Mouse (Mus musculus): Measurements from ENCODE around the gene Cdk6. TPM values are rescaled to one million over a fixed set of nuclear protein-coding genes. Genes with fewer than 3 reads are reported as not detected.
"Not testable (repeated sequence)": the region's sequence is repeated elsewhere in the genome, so short reads cannot be mapped to it uniquely, and the experiment has no call there.

Cdk6 gene
- total RNA-seq, 2 experiments from 2014 or later = 1.4 to 2.1 TPM

DNA sequence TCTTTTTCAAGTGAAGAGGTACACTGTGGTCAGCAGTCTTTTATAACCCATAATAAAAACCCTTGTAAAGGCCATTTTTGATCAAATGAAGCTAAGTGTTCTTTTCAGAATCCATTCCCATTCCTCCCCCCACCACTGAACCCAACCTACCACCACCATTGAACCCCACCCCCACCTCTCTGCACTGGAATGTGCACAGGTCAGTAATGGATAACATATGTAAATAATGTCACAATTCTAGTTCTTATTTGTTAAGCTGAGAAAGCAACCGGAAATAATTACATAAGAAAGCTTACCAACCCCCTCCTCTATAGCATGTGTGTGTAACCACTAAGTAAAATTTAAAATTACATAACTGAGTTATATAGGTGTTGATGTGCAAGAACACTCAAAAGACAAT lies 76.9 kb downstream of the Cdk6 start:
- intact Hi-C loops (cut with DNase I); DNase-seq: not testable (repeated sequence)

DNA sequence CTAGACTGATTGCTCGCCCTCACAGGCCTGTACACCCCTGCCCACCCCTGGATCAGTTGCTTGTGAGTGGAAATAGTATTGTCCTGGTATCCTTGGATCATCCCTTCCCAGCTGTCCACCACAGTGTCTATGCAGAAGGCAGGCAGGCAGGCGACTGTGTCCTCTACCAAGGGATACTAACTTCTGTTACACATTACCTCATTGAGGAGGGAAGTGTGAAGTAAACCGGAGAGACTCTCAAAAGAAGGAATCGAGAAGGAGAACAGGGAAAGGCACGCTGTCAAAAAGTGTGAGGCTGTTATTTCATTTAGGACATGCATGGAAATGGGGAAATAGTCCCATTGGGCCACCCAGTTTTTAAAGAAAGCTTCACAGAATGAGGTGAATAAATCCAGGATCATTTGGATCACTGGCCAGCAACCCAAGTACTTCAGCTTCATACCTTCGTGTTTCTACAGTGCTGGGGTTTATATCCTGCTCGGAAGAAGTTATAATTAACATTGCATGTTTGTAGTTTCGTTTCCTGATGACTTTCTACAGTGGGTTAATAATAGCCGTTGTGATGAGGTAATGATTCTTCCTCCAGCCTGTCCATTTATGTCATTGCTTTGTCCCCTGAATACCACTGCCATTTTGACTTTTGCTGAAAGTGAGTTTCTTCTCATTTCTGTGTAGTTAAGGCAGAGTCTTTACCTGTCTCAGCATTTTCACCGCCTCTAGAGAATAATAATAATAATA lies 79.0 kb downstream of the Cdk6 start:
- no peak for DNase-seq
- intact Hi-C loops (cut with DNase I) = no loop called here

DNA sequence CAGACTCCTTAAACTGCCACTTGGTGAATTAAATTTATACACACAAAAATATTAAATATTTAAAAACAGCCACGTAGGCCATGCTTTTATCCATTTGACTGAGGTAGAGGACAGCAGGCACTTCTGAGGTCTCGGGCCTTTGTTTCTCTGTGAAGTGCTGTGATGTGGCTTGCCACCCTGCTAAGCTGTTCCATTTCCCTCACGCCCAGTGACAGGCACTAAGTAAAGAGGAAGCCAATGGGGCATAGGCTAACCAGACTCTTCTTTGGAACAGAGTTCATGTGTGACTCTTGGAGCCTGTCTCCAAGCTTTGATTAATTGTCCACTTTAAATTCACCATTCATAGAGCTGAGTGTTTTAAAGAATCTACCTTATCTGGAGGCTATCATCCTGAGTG lies 79.5 kb downstream of the Cdk6 start:
- no peak for DNase-seq
- intact Hi-C loops (cut with DNase I) = no loop called here

DNA sequence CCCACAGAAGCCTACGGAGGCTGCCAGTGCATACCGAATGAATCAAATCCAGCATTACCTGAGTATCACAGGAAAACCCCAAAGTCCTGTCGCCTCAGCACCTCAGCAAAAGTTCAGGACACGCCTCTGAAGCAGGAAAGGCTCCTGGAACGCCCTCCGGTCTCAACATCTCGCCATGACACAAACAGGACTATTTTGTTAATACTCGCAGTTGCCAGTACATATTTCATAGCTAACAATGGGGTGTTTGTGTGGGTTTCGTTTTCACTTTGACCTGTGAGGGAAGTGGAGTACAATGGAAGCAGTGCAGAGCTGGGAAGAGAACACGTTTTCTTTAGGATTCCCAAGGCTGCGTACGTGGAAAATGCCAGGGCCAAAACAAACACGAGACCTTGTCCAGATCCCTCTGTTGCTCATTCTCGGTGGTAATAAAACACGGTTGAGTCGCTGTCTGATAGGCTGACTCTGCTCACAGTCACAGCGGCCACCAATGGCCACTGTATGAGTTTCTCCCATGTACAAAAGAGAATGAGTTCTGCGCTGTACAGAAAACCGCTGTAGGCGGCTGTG lies 91.9 kb downstream of the Cdk6 start:
- intact Hi-C loops (cut with DNase I); DNase-seq: not testable (repeated sequence)

DNA sequence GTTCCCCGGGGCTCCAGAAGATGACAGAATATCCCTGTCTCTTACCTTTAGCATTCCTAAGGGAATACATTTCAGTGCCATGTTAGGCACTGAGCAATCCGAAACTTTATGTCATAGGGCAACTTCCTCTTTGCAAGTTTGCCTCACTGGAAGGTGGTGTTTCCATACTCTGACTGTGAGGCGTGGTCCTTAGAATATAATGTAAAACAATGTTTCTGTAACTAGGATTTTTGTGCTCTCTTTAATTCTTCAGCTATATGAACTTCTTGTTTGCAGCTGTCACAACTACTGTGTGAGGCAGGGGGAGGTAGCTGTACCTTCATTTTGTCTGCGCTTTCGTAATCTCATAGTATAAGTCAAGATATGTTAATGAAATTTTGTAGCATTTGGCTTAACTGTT lies 92.8 kb downstream of the Cdk6 start:
- DNase-seq; intact Hi-C loops (cut with DNase I): not testable (repeated sequence)

DNA sequence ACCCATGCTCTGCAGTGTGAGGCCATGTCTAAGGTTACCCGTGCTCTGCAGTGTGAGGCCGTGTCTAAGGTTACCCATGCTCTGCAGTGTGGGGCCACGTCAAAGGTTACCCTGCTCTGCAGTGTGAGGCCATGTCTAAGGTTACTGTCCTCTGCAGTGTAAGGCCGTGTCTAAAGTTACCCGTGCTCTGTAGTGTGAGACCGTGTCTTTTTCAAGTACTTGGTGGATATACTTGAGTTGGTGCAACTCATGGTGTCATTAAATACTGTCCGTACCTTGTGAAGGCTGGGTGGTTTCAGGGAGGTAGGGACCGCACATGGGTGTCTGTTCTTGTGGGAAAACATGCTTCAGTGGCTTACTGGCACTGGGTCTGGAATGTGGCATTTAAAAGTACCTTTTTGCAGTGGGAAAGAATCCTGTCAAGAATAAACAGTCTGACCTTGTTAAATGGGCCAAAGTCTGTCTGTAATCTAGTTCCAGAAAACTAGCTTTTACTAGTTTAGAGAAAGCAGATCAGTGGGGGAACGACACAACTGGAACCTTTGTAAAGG lies 97.2 kb downstream of the Cdk6 start:
- DNase-seq; intact Hi-C loops (cut with DNase I): not testable (repeated sequence)

DNA sequence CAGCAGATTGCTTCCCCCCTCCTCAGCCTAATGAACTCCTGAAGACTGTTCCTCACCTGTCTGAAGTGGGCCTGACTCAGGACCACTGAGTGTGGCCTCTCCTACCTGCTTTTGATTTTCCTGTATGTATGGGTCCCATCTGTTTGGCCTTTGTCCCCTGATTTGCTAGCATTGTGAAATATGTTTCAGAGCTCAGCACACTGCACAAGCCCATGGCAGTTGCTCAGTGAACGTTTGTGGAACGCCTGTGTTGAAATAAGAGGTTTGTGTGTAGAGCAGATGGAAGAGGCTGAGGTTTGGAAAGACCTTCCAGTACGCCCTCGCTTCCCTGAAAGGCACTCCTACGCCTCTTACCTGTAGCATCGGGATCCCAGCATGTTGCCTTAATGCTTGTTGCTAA lies 98.1 kb downstream of the Cdk6 start:
- intact Hi-C loops (cut with DNase I); DNase-seq: not testable (repeated sequence)

DNA sequence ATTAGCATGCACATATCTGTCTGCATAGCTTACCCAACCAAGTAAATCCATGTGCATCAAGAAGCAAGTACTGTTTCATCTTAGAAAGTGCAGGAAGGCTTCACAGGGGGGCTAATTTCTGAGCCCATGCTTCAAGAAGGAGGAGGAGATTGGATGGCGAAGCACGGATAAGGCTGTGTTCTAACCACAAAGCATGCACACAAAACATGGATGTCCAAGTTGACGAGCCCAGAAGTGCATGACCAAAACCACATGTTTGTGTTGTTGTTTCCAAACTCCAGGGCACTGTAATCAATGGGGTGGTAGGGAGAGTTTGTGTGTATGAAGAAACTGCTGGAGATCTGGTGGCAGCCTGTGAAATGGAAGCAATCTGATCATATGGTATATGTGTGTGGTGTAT lies 101.2 kb downstream of the Cdk6 start:
- intact Hi-C loops (cut with DNase I); DNase-seq: not testable (repeated sequence)

DNA sequence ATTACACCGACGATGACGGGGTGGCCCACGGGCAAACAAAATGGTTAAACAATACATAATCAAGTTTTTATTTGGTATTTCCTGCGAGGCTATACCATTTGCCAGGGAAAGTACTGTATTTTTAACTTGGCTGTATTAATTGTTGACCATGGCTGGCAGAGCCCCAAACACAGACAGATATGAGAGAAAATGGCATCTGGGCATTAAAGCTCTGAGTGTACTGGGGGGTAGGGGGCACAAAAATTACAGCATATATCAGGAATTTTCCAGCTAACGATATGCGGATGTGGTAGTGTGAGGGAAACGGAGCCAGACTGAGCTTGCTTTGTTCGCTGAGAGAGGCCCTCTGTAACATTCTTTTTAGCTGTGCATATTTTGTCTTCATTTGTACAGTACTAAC lies 109.9 kb downstream of the Cdk6 start:
- DNase-seq; intact Hi-C loops (cut with DNase I): not testable (repeated sequence)

DNA sequence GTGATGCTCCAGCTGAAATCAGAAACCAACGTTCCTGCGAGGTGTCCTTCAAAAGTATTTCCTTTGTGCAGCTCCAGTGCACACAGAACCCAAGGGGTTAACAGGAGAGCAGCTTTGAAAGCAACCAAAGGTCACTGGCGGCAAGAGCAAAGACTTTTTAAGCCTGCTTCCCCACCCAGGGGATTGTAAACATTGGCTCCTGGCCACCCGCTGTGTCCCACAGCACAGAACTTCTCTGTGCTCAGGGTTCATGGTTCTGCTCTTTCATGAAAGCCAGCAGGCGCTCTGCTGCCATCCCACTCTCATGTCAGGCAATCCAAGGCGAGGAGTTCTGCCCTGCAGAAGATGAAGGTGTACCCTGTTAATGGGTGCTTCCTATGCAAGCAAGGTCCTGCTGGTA lies 112.7 kb downstream of the Cdk6 start:
- intact Hi-C loops (cut with DNase I); DNase-seq: not testable (repeated sequence)

DNA sequence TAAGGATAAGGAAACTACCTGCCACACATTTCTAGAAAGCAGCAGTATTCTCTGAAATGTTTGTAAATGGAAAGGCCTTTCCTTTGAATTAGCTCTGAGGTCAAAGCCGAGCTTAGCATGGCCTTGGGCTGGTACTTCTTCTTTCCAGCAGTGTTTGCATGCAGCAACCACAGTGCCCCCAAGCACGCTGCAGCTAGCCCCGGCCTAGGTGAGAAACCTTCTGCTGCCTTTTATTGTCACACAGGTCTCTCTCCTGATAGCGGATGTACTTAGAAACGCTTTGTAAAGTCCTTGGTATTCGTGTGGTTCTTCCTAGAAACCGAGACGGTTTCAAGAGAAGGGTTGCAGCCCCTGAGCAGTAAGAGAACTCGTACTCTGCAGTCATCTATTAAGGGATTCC lies 119.6 kb downstream of the Cdk6 start:
- intact Hi-C loops (cut with DNase I) = no loop called here
- no peak for DNase-seq

DNA sequence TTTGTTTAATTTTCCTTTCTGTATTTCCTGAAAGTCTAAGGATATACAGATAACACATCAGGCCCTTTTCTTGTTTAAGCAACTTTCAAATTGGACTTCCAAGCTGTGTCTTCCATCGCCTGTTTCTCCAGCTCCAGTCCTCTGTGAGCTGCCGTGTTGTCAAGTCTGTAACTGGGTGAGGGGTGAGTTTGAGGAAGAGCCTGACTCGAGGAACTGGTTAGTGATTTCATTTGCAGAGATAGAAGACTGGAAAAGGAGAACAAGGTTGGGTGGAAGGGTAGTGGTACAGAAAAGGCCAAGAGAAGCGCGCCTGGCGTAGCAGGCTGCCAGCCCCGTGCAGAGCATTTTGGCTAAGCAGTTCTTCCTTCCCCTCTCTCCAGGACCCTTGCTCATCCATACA lies 120.1 kb downstream of the Cdk6 start:
- DNase-seq = no peak
- intact Hi-C loops (cut with DNase I) = no loop called here

DNA sequence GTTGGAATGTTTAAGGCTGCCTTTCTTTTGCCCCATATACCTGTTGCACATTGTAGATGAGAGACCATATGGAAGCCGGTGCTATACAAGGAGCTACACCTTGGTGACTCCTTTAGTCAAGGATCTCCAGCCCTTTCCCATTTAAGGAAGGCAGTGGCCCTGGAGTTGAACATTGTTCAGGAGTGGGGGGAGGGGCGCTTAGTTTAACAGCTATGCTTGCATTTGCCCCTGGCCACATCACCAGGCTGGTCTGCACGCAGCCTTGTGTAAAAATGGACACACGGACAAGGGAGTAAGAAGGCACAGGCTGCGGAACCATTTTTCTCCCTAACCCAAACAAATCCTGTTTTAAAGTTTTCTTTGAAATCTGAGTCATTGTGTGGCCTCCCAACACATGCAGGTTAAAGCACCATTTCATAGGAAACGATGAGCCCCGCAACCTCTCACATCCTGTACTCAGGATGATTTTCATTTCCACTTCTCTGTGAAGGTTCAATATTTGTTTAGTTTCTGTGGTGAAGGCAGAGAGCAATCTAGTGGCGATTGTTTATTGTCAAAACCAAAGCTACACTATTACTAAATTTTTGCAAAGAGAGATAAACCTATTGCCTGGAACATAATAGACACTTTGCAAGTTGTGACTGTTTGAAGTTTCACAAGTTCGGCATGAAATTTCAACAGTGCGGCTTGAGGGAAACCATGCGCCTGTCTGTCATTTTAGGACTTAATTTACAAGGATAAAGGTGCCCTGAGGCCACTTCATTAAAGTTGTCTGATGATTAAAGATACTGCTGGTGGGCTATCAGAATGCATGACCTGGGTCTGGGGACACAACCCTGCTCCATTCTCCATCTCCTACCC lies 121.8 kb downstream of the Cdk6 start:
- no peak for DNase-seq
- intact Hi-C loops (cut with DNase I) = no loop called here

DNA sequence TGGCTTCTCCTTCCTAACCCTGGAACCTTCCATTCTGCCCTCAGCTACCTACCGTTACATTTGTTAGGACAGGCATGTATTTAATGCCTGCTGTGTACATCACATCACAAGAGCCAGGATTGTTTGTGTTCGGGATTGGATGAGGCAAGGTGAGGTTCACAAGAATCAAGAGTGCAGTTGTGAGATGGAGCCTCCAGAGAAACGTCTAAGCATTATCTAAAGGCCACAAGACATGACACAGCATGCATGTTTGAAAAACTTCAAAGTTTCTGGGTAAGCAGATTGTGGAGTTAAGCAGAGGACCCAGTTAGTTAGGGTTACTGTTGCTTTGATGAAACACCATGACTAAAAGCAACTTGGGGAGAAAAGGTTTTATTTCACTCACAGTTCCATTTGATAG lies 122.5 kb downstream of the Cdk6 start:
- no peak for DNase-seq
- intact Hi-C loops (cut with DNase I) = no loop called here

DNA sequence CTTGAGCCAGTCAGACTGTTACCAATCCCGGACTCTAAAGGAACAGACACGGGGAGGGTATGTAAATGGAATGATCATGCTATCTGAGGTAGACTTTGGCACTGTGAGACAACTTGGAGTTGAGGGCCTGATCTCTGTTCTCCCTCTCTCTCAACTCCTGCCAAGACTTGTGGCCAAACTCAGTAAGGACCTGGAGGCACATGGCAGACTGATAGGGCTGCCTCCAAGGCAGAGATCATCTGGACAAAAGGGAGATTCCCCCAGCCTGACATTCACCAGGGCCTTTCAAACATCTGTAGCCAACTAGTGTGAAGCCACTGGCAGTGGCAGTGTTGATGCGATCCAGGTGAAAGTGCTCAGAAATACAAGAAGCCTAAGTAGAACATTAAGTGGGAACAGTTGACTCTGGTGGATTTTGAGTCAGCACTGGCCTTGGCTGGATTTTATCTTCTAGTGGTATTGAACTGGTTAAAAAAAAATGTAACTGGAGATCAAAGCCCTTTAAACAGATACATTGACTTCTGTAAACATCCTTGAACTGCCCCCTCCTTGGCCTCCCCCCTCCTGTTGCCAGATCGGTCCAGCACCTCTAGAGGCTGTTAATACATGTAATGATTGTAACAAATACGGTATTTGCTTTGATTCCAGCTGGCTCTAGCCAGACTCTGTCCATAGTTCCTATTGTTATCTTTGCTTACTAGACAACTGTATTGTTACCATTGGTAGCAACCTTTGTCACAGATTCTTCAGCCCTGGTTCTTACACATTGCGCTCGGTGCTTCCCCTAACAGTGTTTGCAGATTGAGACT lies 125.0 kb downstream of the Cdk6 start:
- intact Hi-C loops (cut with DNase I) = no loop called here
- DNase-seq = no peak

DNA sequence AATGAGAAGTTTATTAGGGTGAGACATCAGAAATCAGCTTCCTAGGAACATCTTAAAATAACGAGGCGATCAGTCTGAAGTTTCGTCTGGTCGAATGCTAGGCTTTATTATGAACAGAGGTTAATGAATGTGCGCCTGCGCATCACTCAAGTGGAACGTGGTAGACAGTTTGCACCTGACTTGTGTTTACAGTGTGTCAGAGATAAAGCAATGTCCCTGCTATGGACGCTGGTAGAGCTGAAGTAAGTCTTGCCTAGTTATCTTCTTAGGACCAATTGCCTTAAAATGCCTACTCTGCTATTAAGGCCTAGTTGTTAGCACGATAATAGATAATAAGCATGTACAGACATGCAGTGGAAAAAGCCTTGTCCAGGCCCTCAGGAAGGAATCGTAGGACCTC lies 129.6 kb downstream of the Cdk6 start:
- DNase-seq = no peak
- intact Hi-C loops (cut with DNase I) = no loop called here

DNA sequence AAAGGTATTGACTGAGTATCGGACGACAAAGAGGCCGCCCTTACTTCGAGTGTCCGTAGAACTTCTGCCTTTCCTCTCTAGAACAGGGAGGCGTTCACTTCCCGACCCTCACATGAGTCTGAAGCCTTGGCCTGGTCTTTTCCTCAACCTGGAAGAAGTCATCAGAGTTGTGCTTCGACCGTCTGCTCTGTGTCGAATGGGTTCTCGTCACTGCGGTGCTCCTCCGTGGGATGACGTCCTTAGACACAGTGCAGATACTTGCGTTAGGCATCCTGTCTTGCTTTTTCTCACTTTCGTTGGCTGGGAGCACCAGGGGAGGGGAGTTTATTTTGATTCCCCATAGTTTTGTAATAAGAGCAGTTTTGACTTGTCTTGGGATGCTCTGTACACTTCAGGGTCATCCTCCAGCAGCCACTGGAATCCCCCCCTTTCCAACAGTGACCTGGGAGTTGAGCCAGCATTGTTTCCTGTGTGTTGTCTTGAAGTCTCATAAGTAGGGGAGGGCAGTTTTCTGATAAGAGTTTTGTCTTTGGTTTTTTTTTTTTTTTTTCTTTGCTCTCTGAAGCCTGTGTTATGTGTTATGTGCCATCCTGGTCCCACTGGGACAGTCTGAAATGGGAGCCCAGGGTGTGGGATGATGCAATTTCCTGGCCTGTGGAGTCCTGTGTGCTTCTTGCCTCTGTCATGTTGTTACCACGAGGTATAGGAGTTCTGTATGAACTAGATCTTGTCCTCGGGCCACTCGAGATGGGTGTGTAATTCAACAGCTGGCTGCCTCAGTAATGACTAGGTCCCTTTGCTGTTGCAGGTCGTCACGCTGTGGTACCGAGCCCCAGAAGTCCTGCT lies 131.2 kb downstream of the Cdk6 start:
- intact Hi-C loops (cut with DNase I) = no loop called here
- no peak for DNase-seq

DNA sequence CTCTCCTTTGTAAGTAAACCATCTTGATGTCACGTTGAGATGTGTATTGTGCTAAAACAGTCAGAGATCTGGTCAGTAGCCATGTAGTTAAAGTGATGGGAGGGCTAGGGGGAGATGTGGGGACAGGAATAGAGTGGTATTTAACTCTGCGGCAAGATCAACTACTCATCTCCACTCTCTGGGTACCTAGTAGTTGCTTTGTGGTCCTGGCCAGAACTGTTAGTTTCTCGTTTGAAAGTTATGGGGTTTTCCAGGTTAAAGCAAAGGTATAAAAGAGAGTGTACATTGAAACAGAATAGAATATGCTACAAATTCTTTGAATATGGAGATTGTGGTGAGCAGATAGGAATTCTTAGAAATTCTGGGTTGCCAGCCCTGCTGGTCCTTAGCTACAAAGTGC lies 136.4 kb downstream of the Cdk6 start:
- no peak for DNase-seq
- intact Hi-C loops (cut with DNase I) = no loop called here

DNA sequence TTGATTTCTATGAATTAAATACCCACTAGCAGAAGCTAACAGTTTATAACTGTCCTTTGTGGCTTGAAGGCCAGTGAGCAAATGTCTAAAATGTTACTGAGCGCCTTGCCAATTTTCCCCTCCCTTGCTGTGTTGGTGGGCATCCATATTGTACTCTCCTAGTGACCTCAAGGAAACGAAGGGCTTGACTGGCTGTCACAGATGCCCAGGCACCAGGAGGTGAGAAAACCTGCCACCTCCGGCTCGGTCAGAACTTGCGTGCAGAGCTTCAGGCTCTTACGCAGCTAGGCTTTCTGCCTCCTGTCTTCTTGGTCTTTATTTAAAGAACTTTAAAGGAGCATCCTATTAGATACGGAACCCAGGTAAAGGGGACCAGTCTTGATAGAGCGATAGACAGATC lies 136.9 kb downstream of the Cdk6 start:
- intact Hi-C loops (cut with DNase I) = no loop called here
- no peak for DNase-seq

Data from gastrocnemius, postnatal 36 days (tissue).